Mouse (Mus musculus) midbrain, embryonic 16.5 days (tissue): ENCODE data around the gene Pld4. TPM values are rescaled to one million over a fixed set of nuclear protein-coding genes. Genes with fewer than 3 reads are reported as not detected.

Experiments used
- ATAC-seq: fragments of 200-750 bp; cut with Nextera tagmentation; 2 replicates; pipeline ENCODE4 v1.8.0; 2017; ENCODE audit warnings: moderate TSS enrichment
- H3K27ac ChIP-seq: fragments of 300-500 bp; sonication (generic); 2 replicates; pipeline ENCODE4 v1.5.1; 2014; ENCODE audit warnings: mild to moderate bottlenecking, low read length, mixed read lengths
- H3K27me3 ChIP-seq: fragments of 300-500 bp; sonication (generic); 2 replicates; pipeline ENCODE4 v1.6.1; 2014; ENCODE audit warnings: low read depth, low read length, mixed read lengths; ENCODE audit not compliant: control insufficient read depth, insufficient read depth
- H3K36me3 ChIP-seq: fragments of 300-500 bp; sonication (generic); 2 replicates; pipeline ENCODE4 v1.6.1; 2014; ENCODE audit warnings: mild to moderate bottlenecking, low read length, moderate library complexity, mixed read lengths; ENCODE audit not compliant: control insufficient read depth, insufficient read depth
- H3K4me1 ChIP-seq: fragments of 300-500 bp; sonication (generic); 2 replicates; pipeline ENCODE4 v1.6.1; 2014; ENCODE audit warnings: mild to moderate bottlenecking, low read length, mixed read lengths; ENCODE audit not compliant: control insufficient read depth, insufficient read depth
- H3K4me2 ChIP-seq: fragments of 300-500 bp; sonication (generic); 2 replicates; pipeline ENCODE4 v1.6.1; 2014; ENCODE audit warnings: mild to moderate bottlenecking, low read length, mixed read lengths
- H3K4me3 ChIP-seq: fragments of 300-500 bp; sonication (generic); 2 replicates; pipeline ENCODE4 v1.5.1; 2014; ENCODE audit warnings: low read depth, mild to moderate bottlenecking, low read length, moderate library complexity, mixed read lengths
- H3K9ac ChIP-seq: fragments of 300-500 bp; sonication (generic); 2 replicates; pipeline ENCODE4 v1.6.1; 2014; ENCODE audit warnings: low read depth, low read length, mixed read lengths
- H3K9me3 ChIP-seq: fragments of 300-500 bp; sonication (generic); replicated peaks from 2 replicates; pipeline ENCODE4 v1.6.1; 2014; ENCODE audit warnings: mild to moderate bottlenecking, low read length, mixed read lengths; ENCODE audit not compliant: control insufficient read depth, poor library complexity, severe bottlenecking
- WGBS: fragments of 180-500 bp; shearing (Covaris S2); extraction: QIAGEN DNeasy Blood & Tissue Kit; methylation state at CpG from one replicate; pipeline ENCODE4 v1.1.7; 2014; 5-methylcytosine and 5-hydroxymethylcytosine counted together
- polyA plus RNA-seq: library from polyadenylated mRNA; unstranded; fragments of >200 nt; fragmentation: Nextera tagmentation; extraction: Ambion mirVana; gene quantifications from 2 replicates; pipeline ENCODE4 v1.2.1, GENCODE M21; 2015

The Pld4 gene
- polyA plus RNA-seq, 1 experiment from 2014 or later = 5.9 TPM

DNA sequence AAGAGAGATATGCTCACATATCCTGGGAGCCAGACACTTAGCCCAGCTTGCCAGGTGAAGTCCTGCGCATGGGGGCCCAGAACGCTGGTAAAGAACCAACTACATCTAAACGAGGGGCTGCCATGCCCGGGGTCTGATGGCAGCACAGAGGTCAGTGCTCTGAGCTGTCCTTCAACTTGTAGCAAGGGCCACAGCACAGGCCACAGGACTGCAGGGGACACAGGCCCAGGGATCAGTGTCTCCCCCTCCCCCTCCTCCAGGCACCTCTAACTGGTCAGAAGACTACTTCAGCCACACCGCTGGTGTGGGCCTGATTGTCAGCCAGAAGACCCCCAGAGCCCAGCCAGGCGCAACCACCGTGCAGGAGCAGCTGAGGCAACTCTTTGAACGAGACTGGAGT lies 7.7 kb downstream of the Pld4 start:
- WGBS = 90% methylated on average over 8 of the region's 8 CpGs

DNA sequence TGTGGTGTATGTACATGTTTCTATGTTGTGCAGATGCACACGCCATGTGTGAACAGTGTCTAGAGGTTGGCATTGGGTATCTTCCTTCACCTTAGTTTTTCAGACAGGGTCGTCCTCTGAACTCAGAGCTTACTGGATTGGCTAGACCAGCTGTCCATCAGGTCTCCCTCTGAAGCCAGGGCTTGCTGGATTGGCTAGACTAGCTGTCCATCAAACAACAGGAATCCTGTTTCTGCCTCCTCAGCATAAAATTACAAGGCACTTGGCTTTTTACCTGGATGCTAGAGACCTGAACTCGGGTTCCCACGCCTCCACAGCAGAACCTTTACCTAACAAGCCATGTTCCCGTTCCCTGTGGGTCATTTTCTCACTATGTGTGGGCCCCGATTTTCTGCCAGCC lies 8.6 kb downstream of the Pld4 start:
- Histone ChIP-seq H3K9ac (no peak overlapping the region), H3K4me3 (no peak overlapping the region), H3K9me3 (no peaks in the 10 kb centered on the region), H3K27me3 (no peaks in the 10 kb centered on the region), H3K4me2 (no peak overlapping the region), H3K4me1 (no peaks in the 10 kb centered on the region), H3K27ac (no peak overlapping the region), H3K36me3 (no peaks in the 10 kb centered on the region)
- no peak for ATAC-seq
- 87% methylated on average over 6 of the region's 6 CpGs for WGBS

More for the DNA sequence above, 7.7 kb downstream of the Pld4 start:
- Histone ChIP-seq H3K9ac (no peak overlapping the region), H3K4me3 (no peak overlapping the region), H3K4me1 (no peaks in the 10 kb centered on the region), H3K9me3 (no peaks in the 10 kb centered on the region), H3K4me2 (no peak overlapping the region), H3K27ac (no peak overlapping the region), H3K27me3 (no peaks in the 10 kb centered on the region), H3K36me3 (no peaks in the 10 kb centered on the region)
- no peak for ATAC-seq

DNA sequence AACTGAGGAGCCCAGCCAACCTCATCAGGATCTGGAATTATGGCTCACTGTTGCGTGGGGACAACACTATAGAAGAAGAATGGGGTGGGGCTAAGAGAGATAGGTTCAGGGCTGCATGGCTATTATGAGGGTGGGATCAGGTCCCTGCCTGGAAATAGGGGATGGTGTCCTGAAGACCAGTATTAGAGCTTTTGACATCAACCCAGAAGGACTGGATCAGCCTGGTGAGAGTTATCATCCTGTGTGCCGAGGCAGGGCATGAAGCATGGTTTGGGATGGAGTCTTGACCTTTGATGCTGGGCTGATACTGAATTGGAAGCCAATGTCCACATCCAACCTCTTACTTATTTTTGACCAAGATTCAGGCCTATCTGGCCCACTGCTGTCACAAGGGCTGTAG lies 9.3 kb downstream of the Pld4 start:
- no peak overlapping the region for H3K4me3 ChIP-seq
- 82% methylated on average over 2 of the region's 2 CpGs for WGBS
- no peak overlapping the region for H3K27ac ChIP-seq
- no peaks in the 10 kb centered on the region for H3K36me3 ChIP-seq
- H3K9me3 ChIP-seq = no peaks in the 10 kb centered on the region
- ATAC-seq = no peak
- no peak overlapping the region for H3K4me2 ChIP-seq
- H3K9ac ChIP-seq = no peak overlapping the region
- no peaks in the 10 kb centered on the region for H3K4me1 ChIP-seq
- H3K27me3 ChIP-seq = no peaks in the 10 kb centered on the region

DNA sequence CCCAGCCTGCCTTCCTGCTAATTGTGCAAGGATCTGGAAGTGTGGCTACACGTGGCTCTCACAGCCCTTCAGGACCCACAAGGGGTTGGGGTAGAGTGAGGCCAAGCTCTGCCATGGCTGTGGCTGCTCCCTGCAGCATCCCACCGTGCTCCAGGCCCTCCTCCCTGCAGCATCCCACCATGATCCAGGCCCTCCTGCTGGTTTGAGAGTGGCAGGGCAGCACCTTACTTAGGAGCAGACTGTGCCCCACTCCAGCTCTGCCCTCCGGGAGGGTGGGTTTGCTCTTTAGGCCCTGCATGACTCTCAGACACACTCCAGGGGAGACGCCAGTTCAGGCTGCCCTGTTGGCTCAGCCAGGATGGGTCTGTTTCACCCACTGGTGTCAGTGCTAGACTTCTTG lies 9.9 kb downstream of the Pld4 start:
- Histone ChIP-seq H3K27ac (no peak overlapping the region), H3K4me2 (no peak overlapping the region), H3K27me3 (no peaks in the 10 kb centered on the region), H3K36me3 (no peaks in the 10 kb centered on the region; the same call in 1 of the 2 replicates), H3K9me3 (0 out of 2 replicates have a peak, but pooled peaks cover 4% of the 10 kb centered on the region), H3K9ac (no peak overlapping the region), H3K4me1 (no peaks in the 10 kb centered on the region), H3K4me3 (no peak overlapping the region)
- ATAC-seq = no peak
- WGBS = 70% methylated on average over 4 of the region's 4 CpGs

DNA sequence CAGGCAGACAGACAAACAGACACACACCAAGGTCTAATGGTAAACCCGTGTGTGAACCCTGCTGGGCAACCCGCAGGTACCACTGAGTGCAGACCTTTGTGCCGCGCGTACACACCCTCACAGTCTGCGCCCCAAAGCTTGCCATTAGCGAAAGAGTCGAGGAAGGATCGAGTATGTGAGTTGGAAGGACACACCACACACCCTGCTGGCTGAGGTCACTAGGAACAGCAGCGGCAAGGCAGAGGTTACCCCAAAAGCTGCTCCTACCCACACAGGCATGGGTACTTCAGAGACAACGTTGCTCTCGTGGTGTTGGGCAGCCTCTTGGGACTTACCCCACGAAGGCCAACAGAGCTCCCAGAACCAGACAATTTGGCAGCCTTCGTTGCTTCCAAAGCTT lies 11.9 kb downstream of the Pld4 start:
- Histone ChIP-seq H3K4me3 (no peak overlapping the region), H3K4me1 (no peaks in the 10 kb centered on the region), H3K36me3 (no peaks in the 10 kb centered on the region; the same call in 1 of the 2 replicates), H3K27me3 (no peaks in the 10 kb centered on the region), H3K9me3 (0 out of 2 replicates have a peak, but pooled peaks cover 5% of the 10 kb centered on the region), H3K9ac (no peak overlapping the region), H3K4me2 (no peak overlapping the region), H3K27ac (no peak overlapping the region)
- 89% methylated on average over 14 of the region's 14 CpGs for WGBS
- no peak for ATAC-seq

DNA sequence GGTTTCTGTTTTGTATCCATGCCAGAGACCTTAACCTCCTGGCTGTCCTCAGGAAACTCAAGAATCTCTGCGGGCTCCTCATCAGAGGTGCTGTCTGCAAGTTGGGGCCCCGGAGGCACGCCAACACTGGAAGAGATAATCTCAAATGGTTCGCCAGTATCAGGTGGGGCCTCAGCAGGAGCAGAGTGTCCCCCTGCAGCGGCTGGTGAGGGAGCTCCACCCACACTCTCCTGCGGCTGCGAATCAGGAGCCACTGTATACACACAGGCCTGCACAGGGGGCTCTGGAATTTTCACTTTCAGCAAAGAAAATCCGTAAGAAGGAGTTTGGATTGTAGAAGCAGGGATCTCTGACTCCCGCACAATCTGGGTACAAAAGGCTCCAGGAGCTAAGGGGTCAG lies 12.9 kb downstream of the Pld4 start:
- 46% methylated on average over 9 of the region's 9 CpGs for WGBS
- H3K9me3 ChIP-seq = 0 out of 2 replicates have a peak, but pooled peaks cover 5% of the 10 kb centered on the region
- H3K4me2 ChIP-seq = no peak overlapping the region
- no peak for ATAC-seq
- H3K4me1 ChIP-seq = no peaks in the 10 kb centered on the region
- no peak overlapping the region for H3K9ac ChIP-seq
- H3K4me3 ChIP-seq = no peak overlapping the region
- H3K27me3 ChIP-seq = no peaks in the 10 kb centered on the region
- H3K36me3 ChIP-seq = no peaks in the 10 kb centered on the region; the same call in 1 of the 2 replicates
- no peak overlapping the region for H3K27ac ChIP-seq

DNA sequence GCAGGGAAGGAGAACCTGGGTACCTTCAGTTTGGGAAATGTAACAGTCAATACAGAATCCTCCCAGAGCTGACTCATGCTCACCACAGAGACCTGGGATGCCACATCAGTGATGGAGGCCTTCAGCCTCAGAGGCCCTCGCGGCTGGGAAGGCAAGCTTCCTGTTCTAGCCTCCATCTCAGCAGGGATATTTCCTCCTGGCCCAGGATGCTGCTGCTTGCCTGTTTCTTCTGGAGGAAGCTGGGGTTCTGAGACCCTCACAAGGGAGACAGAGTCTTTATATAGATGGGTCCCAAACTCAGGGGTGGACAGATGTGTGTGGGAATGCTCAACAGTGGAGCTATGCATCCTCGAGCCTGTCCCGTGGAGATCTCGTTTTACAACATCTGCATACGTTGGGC lies 13.6 kb downstream of the Pld4 start:
- H3K4me1 ChIP-seq = no peaks in the 10 kb centered on the region
- WGBS = 88% methylated on average over 6 of the region's 6 CpGs
- H3K9ac ChIP-seq = no peak overlapping the region
- 0 out of 2 replicates have a peak, but pooled peaks cover 5% of the 10 kb centered on the region for H3K9me3 ChIP-seq
- no peak for ATAC-seq
- no peaks in the 10 kb centered on the region for H3K27me3 ChIP-seq
- no peaks in the 10 kb centered on the region; the same call in 1 of the 2 replicates for H3K36me3 ChIP-seq
- no peak overlapping the region for H3K4me2 ChIP-seq
- H3K27ac ChIP-seq = no peak overlapping the region
- H3K4me3 ChIP-seq = no peak overlapping the region

DNA sequence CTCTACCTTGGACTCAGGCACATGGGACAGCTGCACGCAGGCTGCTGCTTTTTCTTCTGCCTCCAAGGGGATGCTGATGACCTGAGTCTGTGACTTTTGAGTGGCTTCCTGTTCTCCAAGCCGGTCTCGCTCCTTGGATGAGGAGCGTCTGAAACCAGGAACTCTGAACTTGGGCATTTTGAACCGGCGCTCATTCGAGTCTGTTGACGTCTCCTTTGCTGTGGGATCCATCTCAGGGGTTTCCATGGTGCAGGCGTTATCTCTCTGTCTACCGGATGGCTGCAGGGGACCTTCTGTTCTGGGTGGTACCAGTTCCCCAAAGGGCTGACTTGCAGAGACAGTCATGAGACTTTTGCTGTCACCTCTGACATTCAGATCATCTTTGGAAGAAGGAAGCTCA lies 14.0 kb downstream of the Pld4 start:
- Histone ChIP-seq H3K4me1 (no peaks in the 10 kb centered on the region), H3K9me3 (0 out of 2 replicates have a peak, but pooled peaks cover 5% of the 10 kb centered on the region), H3K27ac (no peak overlapping the region), H3K4me2 (no peak overlapping the region), H3K36me3 (no peaks in the 10 kb centered on the region; the same call in 1 of the 2 replicates), H3K4me3 (no peak overlapping the region), H3K27me3 (no peaks in the 10 kb centered on the region), H3K9ac (no peak overlapping the region)
- no peak for ATAC-seq
- WGBS = 94% methylated on average over 10 of the region's 10 CpGs

DNA sequence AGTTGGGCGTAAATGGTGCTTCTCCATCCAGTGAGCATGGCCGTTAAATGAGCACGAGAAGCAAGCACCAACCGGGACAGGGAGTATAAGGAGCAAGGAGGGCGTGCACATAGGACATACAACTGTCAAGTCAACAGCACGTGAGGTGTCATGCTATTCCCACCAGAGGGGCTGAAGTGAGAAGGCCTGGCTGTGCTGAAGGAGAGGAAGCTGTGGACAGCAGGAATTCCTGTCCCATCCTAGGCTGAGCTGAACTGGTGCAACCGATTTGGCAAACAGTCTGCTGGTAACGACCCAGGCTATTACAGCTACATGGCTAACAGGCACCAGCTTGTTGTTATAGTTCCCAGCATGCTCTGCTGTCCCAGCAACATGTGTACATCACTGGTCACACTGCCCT lies 30.6 kb downstream of the Pld4 start:
- 84% methylated on average over 8 of the region's 8 CpGs for whole genome bisulfite sequencing
- no peak overlapping the region for H3K4me3 ChIP-seq
- ATAC-seq = no peak

More for the DNA sequence above, 30.6 kb downstream of the Pld4 start:
- Histone ChIP-seq H3K27me3 (no peaks in the 10 kb centered on the region), H3K9me3 (no peaks in the 10 kb centered on the region), H3K9ac (no peak overlapping the region), H3K4me1 (no peaks in the 10 kb centered on the region; the same call in 1 of the 2 replicates), H3K36me3 (no peaks in the 10 kb centered on the region), H3K27ac (no peak overlapping the region), H3K4me2 (no peak overlapping the region)
